In the genomic region with DNA sequence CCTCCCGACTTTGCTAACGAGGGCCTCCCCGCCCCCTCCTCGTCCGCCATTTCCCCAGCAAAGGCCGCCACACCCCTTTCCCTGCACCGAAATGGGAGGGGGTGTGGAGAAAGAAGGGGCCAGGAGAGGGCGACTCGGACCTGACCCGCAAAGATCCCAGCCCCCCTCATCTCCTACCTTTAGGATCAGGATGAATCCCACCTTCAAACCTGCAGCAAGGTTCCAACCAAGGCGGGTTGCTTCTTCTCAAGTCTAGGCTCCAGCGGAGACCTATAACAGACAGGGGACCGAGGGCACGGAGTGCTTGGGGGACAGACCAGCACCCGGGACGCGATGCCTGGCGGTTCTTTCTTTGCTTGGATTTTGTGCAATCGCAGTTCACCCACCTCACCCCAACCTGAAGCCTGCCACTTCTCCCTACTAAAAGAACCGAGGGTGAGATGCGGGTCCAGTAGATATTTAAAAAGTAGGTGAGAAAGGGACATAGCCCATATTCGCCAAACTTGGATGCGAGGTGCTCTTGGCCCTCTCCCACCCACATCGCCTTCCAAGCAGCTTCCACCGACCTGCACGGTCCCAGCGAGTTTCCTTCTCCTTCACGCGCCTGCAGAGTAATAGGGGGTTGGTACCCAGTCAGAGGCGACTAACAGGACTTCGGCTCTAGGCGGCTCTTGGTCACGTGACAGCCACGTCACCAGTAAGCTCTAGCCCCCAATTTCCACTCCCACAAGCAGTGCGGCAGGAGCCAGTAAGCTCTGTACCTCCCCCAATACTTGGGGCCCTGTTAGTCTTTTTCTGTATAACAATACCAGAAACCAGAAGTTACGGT, we compare ENCODE assay signal across 7 mouse cellular contexts. TPM values are rescaled to one million over a fixed set of nuclear protein-coding genes. Genes with fewer than 3 reads are reported as not detected.
DNase-seq lines count a peak whose midpoint lies in the region; ATAC-seq lines count a peak whose summit lies in the region.

A gene (minus strand): TSS at position 654 of the 829 bp plus-strand sequence.

- intact Hi-C loops in gastrocnemius, postnatal 14 days (cut with DNase I; ENCODE audit: low total_unique reads), result no loop called here
- intact Hi-C loops in left cerebral cortex, postnatal 25 days (cut with DNase I), result no loop called here

- ATAC-seq in megakaryocyte-erythroid progenitor cell, adult 5-6 weeks (replicated peaks; ENCODE audit: low FRiP score, low TSS enrichment, poor library complexity, severe bottlenecking), result peak; percentile 96

- peak; percentile 70 for DNase-seq in adrenal gland, postnatal 10 days
- DNase-seq in embryo, embryonic 10 days (ENCODE audit: low spot score), result peak; percentile 86
- DNase-seq in gastrocnemius, postnatal 14 days, result peak; percentile 76
- DNase-seq in induced T-regulatory cell, adult 2 months (ENCODE audit: low read depth), result peak; percentile 74
- DNase-seq in left cerebral cortex, postnatal 25 days (ENCODE audit: low spot score in 2 of 2), result peak; percentile 62 to 72
- DNase-seq in right cerebral cortex, postnatal 4 days, result peak; percentile 64

RNA-seq across cellular contexts. Expression of the gene that starts here (rescaled TPM):
- total RNA-seq in adrenal gland, postnatal 10 days (2021), result 10 to 100 TPM in 1 of 2 experiments, 1 to 10 TPM in 1; 8.3 to 10.6 TPM
- total RNA-seq in gastrocnemius, postnatal 14 days (2021), result 1 to 10 TPM; 4.7 to 5.8 TPM
- 1 to 10 TPM; 4.2 to 5.8 TPM for total RNA-seq in left cerebral cortex, postnatal 25 days (2021)
- 5.5 and 11.5 TPM in 2 replicates for total RNA-seq in megakaryocyte-erythroid progenitor cell, adult 5-6 weeks (2014; fragmentation: Nextera tagmentation)
- total RNA-seq in megakaryocyte-erythroid progenitor cell, adult 5-6 weeks (2017), result 5.4 and 11.2 TPM in 2 replicates

Comparison
In these comparisons a context has a peak if more than half of its experiments do, and no peak if none do; other contexts are left out.
1. Peak in every context shown above with its lines: DNase-seq and ATAC-seq.